Mouse (Mus musculus) liver, embryonic 15.5 days (tissue): ENCODE data around the gene Gldc. TPM values are rescaled to one million over a fixed set of nuclear protein-coding genes. Genes with fewer than 3 reads are reported as not detected.

ENCODE experiments used
- ATAC-seq: fragments of 200-750 bp; cut with Nextera tagmentation; 2 replicates; pipeline ENCODE4 v1.8.0; 2017; ENCODE audit warnings: moderate number of reproducible peaks, mild to moderate bottlenecking, moderate library complexity; ENCODE audit not compliant: insufficient read depth
- H3K27ac ChIP-seq: fragments of 300-500 bp; sonication (generic); replicated peaks from 2 replicates; pipeline ENCODE4 v1.5.1; 2015; ENCODE audit warnings: mild to moderate bottlenecking, inconsistent platforms
- H3K27me3 ChIP-seq: fragments of 300-500 bp; sonication (generic); 2 replicates; pipeline ENCODE4 v1.6.1; 2015; ENCODE audit warnings: mild to moderate bottlenecking, inconsistent platforms
- H3K36me3 ChIP-seq: fragments of 300-500 bp; sonication (generic); replicated peaks from 2 replicates; pipeline ENCODE4 v1.6.1; 2015; ENCODE audit warnings: moderate library complexity, mild to moderate bottlenecking, inconsistent platforms
- H3K4me1 ChIP-seq: fragments of 300-500 bp; sonication (generic); replicated peaks from 2 replicates; pipeline ENCODE4 v1.6.1; 2015; ENCODE audit warnings: inconsistent platforms
- H3K4me2 ChIP-seq: fragments of 300-500 bp; sonication (generic); 2 replicates; pipeline ENCODE4 v1.6.1; 2015; ENCODE audit warnings: moderate library complexity, mild to moderate bottlenecking, inconsistent platforms
- H3K4me3 ChIP-seq: fragments of 300-500 bp; sonication (generic); replicated peaks from 2 replicates; pipeline ENCODE4 v1.5.1; 2015; ENCODE audit warnings: mild to moderate bottlenecking, inconsistent platforms
- H3K9ac ChIP-seq: fragments of 300-500 bp; sonication (generic); 2 replicates; pipeline ENCODE4 v1.6.1; 2015; ENCODE audit warnings: moderate library complexity, mild to moderate bottlenecking, inconsistent platforms
- H3K9me3 ChIP-seq: fragments of 300-500 bp; sonication (generic); replicated peaks from 2 replicates; pipeline ENCODE4 v1.6.1; 2016; ENCODE audit warnings: inconsistent platforms
- WGBS: fragments of 180-500 bp; shearing (Covaris S2); methylation state at CpG from one replicate; pipeline ENCODE4 v1.1.7; 2015; ENCODE audit warnings: mixed read lengths; ENCODE audit not compliant: insufficient replicate concordance; 5-methylcytosine and 5-hydroxymethylcytosine counted together
- polyA plus RNA-seq: library from polyadenylated mRNA; unstranded; fragments of >200 nt; fragmentation: Nextera tagmentation; extraction: Ambion mirVana; gene quantifications from 2 replicates; pipeline ENCODE4 v1.2.1, GENCODE M21; 2015

The Gldc gene
- polyA plus RNA-seq, 1 experiment from 2014 or later, result 25.1 TPM

DNA sequence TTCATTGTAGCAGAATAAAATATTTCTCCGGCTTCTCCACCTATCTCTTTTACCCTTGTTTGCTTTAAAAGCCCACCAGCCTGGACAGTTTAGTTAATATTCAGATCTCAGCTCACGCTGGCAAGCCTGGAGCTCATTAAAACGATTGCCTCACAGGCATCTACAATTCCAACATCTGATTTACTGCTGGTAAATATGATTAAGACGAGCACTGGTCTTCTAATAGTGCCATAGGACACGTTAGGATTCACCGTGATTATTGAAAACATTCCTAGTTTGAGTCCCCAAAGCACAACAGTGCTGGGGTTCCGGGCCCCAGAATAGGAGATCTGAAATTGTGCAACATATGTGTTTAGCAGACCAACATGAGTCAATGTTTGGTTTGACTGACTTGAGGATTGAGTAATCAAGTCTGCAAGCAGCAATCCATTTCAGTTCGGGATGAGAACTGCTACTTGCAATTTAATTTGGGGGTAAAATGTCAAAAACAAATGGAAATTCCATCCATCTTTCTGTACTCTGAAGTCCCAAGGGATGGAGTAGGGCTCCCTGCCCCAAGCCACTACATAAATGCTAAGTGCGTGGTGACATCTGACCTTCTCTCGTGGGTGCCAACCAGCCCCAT, 67.9 kb downstream of the Gldc start:
- H3K9me3 ChIP-seq, result no peaks in the 10 kb centered on the region
- no peak overlapping the region; the same call in 1 of the 2 replicates for H3K4me2 ChIP-seq
- H3K27me3 ChIP-seq, result no peaks in the 10 kb centered on the region
- H3K36me3 ChIP-seq, result 0 out of 2 replicates have a peak, but pooled peaks cover 3% of the 10 kb centered on the region
- 0 out of 2 replicates have a peak, but pooled peaks cover 5% of the 10 kb centered on the region for H3K4me1 ChIP-seq
- no peak overlapping the region for H3K27ac ChIP-seq
- 60% methylated on average over 10 of the region's 10 CpGs for WGBS
- H3K4me3 ChIP-seq, result no peak overlapping the region
- H3K9ac ChIP-seq, result no peak overlapping the region
- peak; percentile 40; the same call in 1 of the 2 replicates for ATAC-seq

GRCm38 (mm10) chr19:30105045-30105842, 70.0 kb downstream of the Gldc start:
- Histone ChIP-seq H3K27me3 (no peaks in the 10 kb centered on the region), H3K4me3 (no peak overlapping the region), H3K4me1 (0 out of 2 replicates have a peak, but pooled peaks cover 5% of the 10 kb centered on the region), H3K9me3 (no peaks in the 10 kb centered on the region), H3K4me2 (no peak overlapping the region), H3K36me3 (peaks cover 12% of the 10 kb centered on the region; the same call in 1 of the 2 replicates), H3K9ac (no peak overlapping the region), H3K27ac (no peak overlapping the region)
- WGBS, result 47% methylated on average over 6 of the region's 6 CpGs
- ATAC-seq, result no peak

DNA sequence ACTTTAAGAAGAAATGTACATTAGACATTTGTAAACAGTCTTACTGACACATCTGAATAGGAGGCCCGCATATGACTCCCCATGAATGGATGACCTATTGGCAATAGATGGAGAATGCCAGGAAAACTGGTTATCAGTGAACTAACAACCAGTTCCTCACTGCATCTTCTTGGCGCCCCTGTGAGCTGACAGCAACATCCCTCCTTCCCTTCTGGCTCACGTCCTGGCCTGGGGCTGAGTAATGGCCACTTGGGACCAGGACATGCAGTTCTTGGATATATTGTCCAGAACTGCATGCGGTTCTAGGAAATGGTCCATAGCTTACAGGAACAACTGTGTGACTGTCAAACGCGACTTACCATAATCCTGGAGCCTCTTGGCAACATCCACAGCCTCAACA, 72.6 kb downstream of the Gldc start:
- Histone ChIP-seq H3K27me3 (no peaks in the 10 kb centered on the region), H3K36me3 (peaks cover 32% of the 10 kb centered on the region), H3K9me3 (no peaks in the 10 kb centered on the region), H3K4me1 (0 out of 2 replicates have a peak, but pooled peaks cover 5% of the 10 kb centered on the region), H3K4me2 (no peak overlapping the region), H3K27ac (no peak overlapping the region), H3K9ac (no peak overlapping the region), H3K4me3 (no peak overlapping the region)
- WGBS, result 65% methylated on average over 6 of the region's 6 CpGs
- no peak for ATAC-seq

DNA sequence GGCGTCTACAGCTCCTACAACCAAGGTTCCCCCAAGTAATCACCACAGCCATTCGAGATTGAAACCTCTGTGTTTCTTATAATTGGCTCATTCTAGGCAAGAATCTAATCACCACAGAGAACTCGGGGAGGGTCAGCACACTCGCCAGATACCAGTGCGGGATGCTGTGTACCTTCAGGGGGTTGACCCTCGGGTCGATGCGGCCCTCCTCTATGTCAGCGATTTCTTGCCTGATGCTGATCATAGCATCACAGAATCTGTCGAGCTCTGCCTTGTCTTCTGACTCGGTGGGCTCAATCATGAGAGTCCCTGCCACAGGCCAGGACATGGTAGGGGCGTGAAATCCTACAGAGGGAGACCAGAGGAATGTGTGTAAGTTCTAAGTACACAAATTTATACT, 74.7 kb downstream of the Gldc start:
- Histone ChIP-seq H3K27me3 (no peaks in the 10 kb centered on the region), H3K4me3 (no peak overlapping the region), H3K4me1 (no peaks in the 10 kb centered on the region), H3K36me3 (peaks cover 52% of the 10 kb centered on the region), H3K27ac (no peak overlapping the region), H3K9ac (no peak overlapping the region), H3K9me3 (no peaks in the 10 kb centered on the region), H3K4me2 (no peak overlapping the region)
- 79% methylated on average over 12 of the region's 12 CpGs for WGBS
- no peak for ATAC-seq

- Histone ChIP-seq H3K9ac (no peak overlapping the region), H3K4me1 (no peaks in the 10 kb centered on the region), H3K27me3 (no peaks in the 10 kb centered on the region), H3K36me3 (peaks cover 85% of the 10 kb centered on the region), H3K9me3 (no peaks in the 10 kb centered on the region), H3K4me3 (no peak overlapping the region), H3K4me2 (no peak overlapping the region), H3K27ac (no peak overlapping the region)
- 83% methylated on average over 4 of the region's 4 CpGs for WGBS
- no peak for ATAC-seq
Measured at GRCm38 (mm10) chr19:30097039-30097438, 78.2 kb downstream of the Gldc start.

DNA sequence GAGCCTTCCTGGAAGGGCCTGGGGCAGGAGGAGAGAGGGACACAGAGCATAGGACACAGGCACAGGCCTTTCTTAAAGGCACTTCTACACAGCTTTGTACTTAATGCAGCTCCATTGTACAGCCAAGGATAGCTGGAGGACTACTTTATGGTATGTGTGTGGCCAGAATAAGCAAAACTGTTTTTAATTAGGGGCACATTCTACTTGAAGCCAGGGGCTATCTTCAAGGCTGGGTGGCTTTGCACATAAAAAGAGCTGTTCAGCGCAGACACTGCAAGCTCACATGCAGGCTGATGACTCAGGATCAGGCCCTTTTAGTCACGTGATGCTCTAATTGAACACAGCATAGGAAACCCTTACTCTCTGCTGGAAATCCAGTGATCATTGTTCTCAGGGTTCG, 79.0 kb downstream of the Gldc start:
- peaks cover 90% of the 10 kb centered on the region for H3K36me3 ChIP-seq
- H3K27ac ChIP-seq, result no peak overlapping the region
- no peaks in the 10 kb centered on the region for H3K4me1 ChIP-seq
- 88% methylated on average over 3 of the region's 3 CpGs for whole genome bisulfite sequencing
- no peaks in the 10 kb centered on the region for H3K9me3 ChIP-seq
- no peak overlapping the region for H3K4me2 ChIP-seq
- no peak overlapping the region for H3K9ac ChIP-seq
- ATAC-seq, result no peak
- no peak overlapping the region for H3K4me3 ChIP-seq
- H3K27me3 ChIP-seq, result no peaks in the 10 kb centered on the region

- Histone ChIP-seq H3K9ac (no peak overlapping the region), H3K9me3 (no peaks in the 10 kb centered on the region), H3K4me1 (no peaks in the 10 kb centered on the region), H3K27ac (no peak overlapping the region), H3K36me3 (peaks cover 92% of the 10 kb centered on the region), H3K27me3 (no peaks in the 10 kb centered on the region), H3K4me3 (no peak overlapping the region), H3K4me2 (no peak overlapping the region)
- WGBS, result 93% methylated on average over 12 of the region's 12 CpGs
- ATAC-seq, result no peak
Measured at GRCm38 (mm10) chr19:30091644-30092295, 83.5 kb downstream of the Gldc start.

GRCm38 (mm10) chr19:30090163-30090562, 85.1 kb downstream of the Gldc start:
- ATAC-seq, result no peak
- 91% methylated on average over 6 of the region's 6 CpGs for WGBS
- Histone ChIP-seq H3K4me3 (no peak overlapping the region), H3K9ac (no peak overlapping the region), H3K4me2 (no peak overlapping the region), H3K36me3 (peaks cover 89% of the 10 kb centered on the region), H3K27me3 (no peaks in the 10 kb centered on the region), H3K4me1 (no peaks in the 10 kb centered on the region), H3K27ac (no peak overlapping the region), H3K9me3 (no peaks in the 10 kb centered on the region)

DNA sequence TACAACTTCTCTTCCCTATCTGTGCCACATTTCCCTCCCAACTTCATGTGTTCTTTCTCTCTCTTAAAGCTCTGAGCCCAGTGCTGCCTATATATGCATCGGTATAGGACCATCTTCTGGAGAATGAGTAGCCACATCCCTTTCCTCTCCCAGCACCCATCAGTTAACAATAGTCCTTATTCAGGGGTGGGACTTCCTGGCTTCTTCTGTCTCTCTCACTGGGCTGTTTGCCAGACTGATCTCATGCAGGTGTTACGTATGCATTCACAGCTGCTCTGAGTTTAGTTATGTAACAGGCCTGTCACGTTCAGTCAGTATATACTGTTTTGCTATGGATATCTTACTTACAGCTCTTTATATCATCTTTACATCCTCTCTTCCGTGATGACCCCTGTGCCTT, 109.4 kb downstream of the Gldc start:
- Histone ChIP-seq H3K9ac (no peak overlapping the region), H3K36me3 (peaks cover 10% of the 10 kb centered on the region; the same call in 1 of the 2 replicates), H3K4me2 (no peak overlapping the region), H3K4me1 (no peaks in the 10 kb centered on the region), H3K4me3 (no peak overlapping the region), H3K27me3 (no peaks in the 10 kb centered on the region), H3K9me3 (no peaks in the 10 kb centered on the region), H3K27ac (no peak overlapping the region)
- no peak for ATAC-seq
- WGBS, result 65% methylated on average over 4 of the region's 4 CpGs

DNA sequence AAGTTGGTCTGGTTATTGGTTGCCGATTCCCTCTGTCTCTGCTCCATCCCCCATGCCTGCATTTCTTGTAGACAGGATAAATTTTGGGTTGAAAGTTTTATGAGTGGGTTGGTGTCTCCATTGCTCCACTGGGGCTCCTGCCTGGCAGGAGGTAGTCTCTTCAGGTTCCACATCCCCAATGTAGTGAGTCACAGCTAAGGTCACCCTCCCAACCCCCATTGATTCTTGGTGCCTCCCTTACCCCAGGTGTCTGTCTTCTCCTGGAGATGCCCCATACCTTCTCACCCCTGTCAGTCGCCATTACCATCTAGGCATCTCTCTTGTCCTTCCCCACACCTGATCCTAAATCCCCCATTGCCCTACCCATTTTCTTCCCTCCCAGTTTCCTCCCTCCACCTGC, 121.0 kb downstream of the Gldc start:
- Histone ChIP-seq H3K4me1 (peaks cover 26% of the 10 kb centered on the region), H3K4me3 (no peak overlapping the region), H3K27me3 (no peaks in the 10 kb centered on the region), H3K27ac (no peak overlapping the region), H3K9ac (no peak overlapping the region), H3K9me3 (no peaks in the 10 kb centered on the region), H3K4me2 (no peak overlapping the region), H3K36me3 (peaks cover 25% of the 10 kb centered on the region)
- ATAC-seq, result no peak
- WGBS, result 91% methylated on average over 2 of the region's 2 CpGs

GRCm38 (mm10) chr19:30051479-30051878, 123.8 kb downstream of the Gldc start:
- Histone ChIP-seq H3K36me3 (peaks cover 32% of the 10 kb centered on the region), H3K27ac (peak overlapping the region; percentile 81; the same call in 1 of the 2 replicates), H3K4me1 (peaks cover 38% of the 10 kb centered on the region), H3K4me2 (peak overlapping the region; percentile 51; the same call in 1 of the 2 replicates), H3K9me3 (no peaks in the 10 kb centered on the region), H3K4me3 (no peak overlapping the region), H3K27me3 (no peaks in the 10 kb centered on the region), H3K9ac (no peak overlapping the region)
- 42% methylated on average over 3 of the region's 3 CpGs for WGBS
- ATAC-seq, result no peak
